ENCODE assay signal across 20 mouse cellular contexts in the genomic region with DNA sequence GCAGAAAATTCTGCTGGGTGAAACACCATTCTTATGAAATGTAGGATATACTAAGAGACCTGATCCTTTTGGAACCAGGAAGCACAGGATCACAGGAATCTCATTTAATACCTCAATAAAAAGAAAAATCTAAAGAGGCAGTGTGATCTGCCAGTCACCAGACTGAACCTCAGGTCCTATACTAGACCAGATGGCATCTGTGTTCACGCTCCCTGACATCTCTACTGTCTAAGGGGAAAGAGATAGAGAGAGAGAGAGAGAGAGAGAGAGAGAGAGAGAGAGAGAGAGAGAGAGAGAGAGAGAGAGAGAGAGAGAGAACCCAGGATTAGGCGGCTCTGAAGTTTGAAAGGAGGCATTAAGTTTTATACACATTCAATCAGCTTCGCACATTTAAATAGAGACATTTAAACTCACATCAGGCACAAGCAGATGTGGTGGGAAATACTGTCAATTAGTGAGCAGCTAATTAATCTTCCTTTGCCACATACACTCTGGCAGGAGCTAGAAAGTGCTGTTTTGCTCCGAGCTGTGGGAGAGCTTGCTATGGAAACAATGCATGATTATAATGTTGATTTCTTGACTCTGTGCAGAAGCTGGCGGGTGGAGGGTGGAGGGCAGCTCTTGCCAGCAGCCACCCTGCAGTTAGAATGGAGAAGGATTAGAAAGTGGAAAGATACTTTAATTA. TPM values are rescaled to one million over a fixed set of nuclear protein-coding genes. Genes with fewer than 3 reads are reported as not detected.
DNase-seq lines count a peak whose midpoint lies in the region; ATAC-seq lines count a peak whose summit lies in the region.
"Had no signal": no experiment of that assay in that cellular context is flagged by ENCODE, and none has a peak within 500 bp of the region (broad histone marks: within the 10 kb centered on the region; RNA-seq: fewer than 3 reads in every experiment).

No protein-coding gene starts in this region.

- peak; percentile 79; the same call in 1 of the 2 replicates for ATAC-seq in forebrain, embryonic 11.5 days (replicated peaks; ENCODE audit: low FRiP score)
- ATAC-seq: lung, postnatal 0 days had no signal

- H3K9ac ChIP-seq in forebrain, embryonic 11.5 days (ENCODE audit: low read length): no peak overlapping the region
- H3K9ac ChIP-seq: liver, embryonic 13.5 days had no signal

- WGBS in forebrain, embryonic 11.5 days: 28% methylated on average over 5 of the region's 5 CpGs
- 29% methylated on average over 5 of the region's 5 CpGs for WGBS in forebrain, embryonic 10.5 days

- no peaks in the 10 kb centered on the region for H3K27me3 ChIP-seq in forebrain, embryonic 11.5 days (ENCODE audit: control insufficient read depth, insufficient read depth, low read length)
- no peaks in the 10 kb centered on the region; the same call in 1 of the 2 replicates for H3K27me3 ChIP-seq in forebrain, embryonic 10.5 days (ENCODE audit: poor library complexity, severe bottlenecking)
- H3K27me3 ChIP-seq: liver, embryonic 13.5 days had no signal

- no peaks in the 10 kb centered on the region for H3K36me3 ChIP-seq in forebrain, embryonic 11.5 days (ENCODE audit: control insufficient read depth, insufficient read depth, low read length)
- no peaks in the 10 kb centered on the region for H3K36me3 ChIP-seq in forebrain, embryonic 10.5 days (replicated peaks)
- H3K36me3 ChIP-seq: limb, embryonic 10.5 days; liver, embryonic 13.5 days had no signal

- H3K4me3 ChIP-seq in forebrain, embryonic 11.5 days (ENCODE audit: low read depth, low read length): no peak overlapping the region
- H3K4me3 ChIP-seq in forebrain, embryonic 10.5 days: no peak overlapping the region
- H3K4me3 ChIP-seq: limb, embryonic 10.5 days; liver, embryonic 13.5 days had no signal

- no peak for DNase-seq in forebrain, embryonic 11.5 days (ENCODE audit: low spot score)
- no peak for DNase-seq in forebrain, embryonic 10.5 days (ENCODE audit: extremely low spot score, low spot score)
- DNase-seq in right cerebral cortex, adult 2 months (ENCODE audit: low spot score in 2 of 2): peak; percentile 27 to 34
- no peak for DNase-seq in right cerebral cortex, postnatal 4 days
- peak; percentile 21 to 34 for DNase-seq in layer of hippocampus, adult 8-10 months (ENCODE audit: low spot score in 2 of 2)
- no peak for DNase-seq in testis, postnatal 10 days (ENCODE audit: low spot score)
- DNase-seq in cerebellum, adult 18-20 months: no peak
- no peak for DNase-seq in thymus, postnatal 14 days
- DNase-seq: cerebellum, adult 9-10 months; gastrocnemius, postnatal 14 days; heart, postnatal 4 days; kidney, adult 2 months; kidney, postnatal 4 days; liver, embryonic 13.5 days; spleen, adult 18-20 months; thymus, postnatal 36 days had no signal

- H3K4me2 ChIP-seq in forebrain, embryonic 11.5 days (ENCODE audit: low read depth, low read length, severe bottlenecking): no peak overlapping the region
- H3K4me2 ChIP-seq: liver, embryonic 13.5 days had no signal

- no peak overlapping the region for H3K27ac ChIP-seq in forebrain, embryonic 11.5 days (ENCODE audit: low read depth, low read length)
- H3K27ac ChIP-seq in forebrain, embryonic 10.5 days: no peak overlapping the region
- H3K27ac ChIP-seq: limb, embryonic 10.5 days; liver, embryonic 13.5 days had no signal

- no peaks in the 10 kb centered on the region for H3K9me3 ChIP-seq in forebrain, embryonic 11.5 days (ENCODE audit: control insufficient read depth, low read length)
- peaks cover 7% of the 10 kb centered on the region; the same call in 1 of the 2 replicates for H3K9me3 ChIP-seq in forebrain, embryonic 10.5 days
- H3K9me3 ChIP-seq: limb, embryonic 10.5 days; liver, embryonic 13.5 days had no signal

- peaks cover 3% of the 10 kb centered on the region; the same call in 1 of the 2 replicates for H3K4me1 ChIP-seq in forebrain, embryonic 11.5 days (replicated peaks; ENCODE audit: control insufficient read depth, insufficient read depth, low read length)
- peaks cover 14% of the 10 kb centered on the region for H3K4me1 ChIP-seq in forebrain, embryonic 10.5 days
- H3K4me1 ChIP-seq: limb, embryonic 10.5 days; liver, embryonic 13.5 days had no signal

RNA-seq across cellular contexts. Expression of a gene that starts 43.7 kb away (rescaled TPM):
- not detected in 2 replicates for polyA plus RNA-seq in forebrain, embryonic 11.5 days (2014; fragmentation: Nextera tagmentation; extraction: Ambion mirVana)
- polyA plus RNA-seq in forebrain, embryonic 10.5 days (2016; fragmentation: Nextera tagmentation; extraction: Ambion mirVana): not detected in 2 replicates
- 1 to 10 TPM in 2 of 4 experiments, under 1 TPM in 2; 0.86 to 1.2 (median 0.99) TPM for total RNA-seq in layer of hippocampus, adult 8-10 months (2022)
- total RNA-seq: adrenal gland, adult 18-20 months; gastrocnemius, postnatal 14 days had no signal
- polyA plus RNA-seq: embryonic facial prominence, embryonic 11.5 days; kidney, adult 2 months; limb, embryonic 10.5 days; liver, embryonic 13.5 days had no signal

Comparison
In these comparisons a context has a peak if more than half of its experiments do, and no peak if none do; other contexts are left out.
1. DNase-seq: peak in right cerebral cortex, adult 2 months (2 of 2) and layer of hippocampus, adult 8-10 months (2 of 2); none in forebrain, embryonic 11.5 days (single experiment), forebrain, embryonic 10.5 days (single experiment), right cerebral cortex, postnatal 4 days (single experiment), testis, postnatal 10 days (single experiment), cerebellum, adult 18-20 months (0 of 2) and thymus, postnatal 14 days (single experiment).